ENCODE assay signal across 15 mouse cellular contexts in genomic region chr13:6620250-6620649, GRCm38 (mm10).
"Had no signal": no experiment of that assay in that cellular context is flagged by ENCODE, and none has a peak within 500 bp of the region (broad histone marks: within the 10 kb centered on the region; RNA-seq: fewer than 3 reads in every experiment).

No protein-coding gene starts in this region.

- H3K4me2 ChIP-seq: neural tube, embryonic 13.5 days; neural tube, embryonic 15.5 days; stomach, embryonic 15.5 days had no signal

- H3K36me3 ChIP-seq: stomach, embryonic 15.5 days had no signal

- H3K4me1 ChIP-seq: neural tube, embryonic 13.5 days; neural tube, embryonic 15.5 days; stomach, embryonic 15.5 days had no signal

- H3K27me3 ChIP-seq: neural tube, embryonic 13.5 days; neural tube, embryonic 15.5 days; stomach, embryonic 15.5 days had no signal

- H3K9me3 ChIP-seq: neural tube, embryonic 13.5 days; neural tube, embryonic 15.5 days; stomach, embryonic 15.5 days had no signal

- H3K4me3 ChIP-seq: neural tube, embryonic 13.5 days; neural tube, embryonic 15.5 days; stomach, embryonic 15.5 days had no signal

- H3K27ac ChIP-seq: neural tube, embryonic 13.5 days; neural tube, embryonic 15.5 days; stomach, embryonic 15.5 days; stomach, postnatal 0 days had no signal

- DNase-seq: retina, postnatal 1 day; right cerebral cortex, adult 18-20 months; right cerebral cortex, postnatal 25 days; right cerebral cortex, postnatal 4 days; spleen, adult 18-20 months; thymus, adult 18-20 months; thymus, adult 2 months; thymus, postnatal 14 days; thymus, postnatal 25 days; thymus, postnatal 36 days; thymus, postnatal 4 days had no signal

- H3K9ac ChIP-seq: neural tube, embryonic 13.5 days; neural tube, embryonic 15.5 days; stomach, embryonic 15.5 days had no signal
